Mouse (Mus musculus) myocyte (in vitro differentiated cells): ENCODE results near the gene 4930402H24Rik. TPM values are rescaled to one million over a fixed set of nuclear protein-coding genes. Genes with fewer than 3 reads are reported as not detected.
A peak's percentile ranks its signal among the peaks of the same experiment; 100 is the strongest.

ENCODE experiments used
- H3K27me3 ChIP-seq: one replicate; pipeline ENCODE4 v1.6.1; 2011; ENCODE audit not compliant: control insufficient read depth, insufficient read depth, insufficient read length
- H3K36me3 ChIP-seq: one replicate; pipeline ENCODE4 v1.6.1; 2011; ENCODE audit not compliant: control insufficient read depth, insufficient read depth
- H3K4me2 ChIP-seq: one replicate; pipeline ENCODE4 v1.6.1; 2011; ENCODE audit warnings: low read depth, control low read depth
- H3K4me3 ChIP-seq: one replicate; pipeline ENCODE4 v1.5.1; 2011; ENCODE audit warnings: mild to moderate bottlenecking, control low read depth, moderate library complexity
- H3K79me2 ChIP-seq: one replicate; pipeline ENCODE4 v1.6.1; 2011; ENCODE audit not compliant: control insufficient read depth, insufficient read depth
- H3ac ChIP-seq: one replicate; pipeline ENCODE4 v1.6.1; 2011; ENCODE audit not compliant: control insufficient read depth, insufficient read length
- CEBPB ChIP-seq: IDR thresholded peaks from 2 replicates; pipeline ENCODE4 v1.6.1; 2011; ENCODE audit warnings: mild to moderate bottlenecking, moderate library complexity; ENCODE audit not compliant: poor library complexity, insufficient read depth, severe bottlenecking
- E2F4 ChIP-seq: IDR thresholded peaks from one replicate; pipeline ENCODE4 v1.6.1; 2011; ENCODE audit warnings: mild to moderate bottlenecking, control low read depth, moderate library complexity; ENCODE audit not compliant: insufficient read depth
- MAX ChIP-seq: IDR thresholded peaks from one replicate; pipeline ENCODE4 v1.6.1; 2011; ENCODE audit warnings: low read depth, mild to moderate bottlenecking, control low read depth
- MYOD1 ChIP-seq, 3 experiments: IDR thresholded peaks; one replicate each; pipeline ENCODE4 v1.6.1; 2011; ENCODE audit warnings: control low read depth in 2 of 3, low read depth in 2 of 3, mild to moderate bottlenecking in 2 of 3, moderate library complexity in 1 of 3; ENCODE audit not compliant: insufficient read length in 2 of 3, control insufficient read depth in 1 of 3
- MYOG ChIP-seq, 3 experiments: IDR thresholded peaks; one replicate each; pipeline ENCODE4 v1.6.1; 2011; ENCODE audit warnings: control low read depth in 2 of 3, low read depth in 2 of 3, mild to moderate bottlenecking in 2 of 3; ENCODE audit not compliant: insufficient read length in 2 of 3, control insufficient read depth in 1 of 3, insufficient read depth in 1 of 3
- POLR2A ChIP-seq: IDR thresholded peaks from one replicate; pipeline ENCODE4 v1.6.1; 2011; ENCODE audit warnings: low read depth, mild to moderate bottlenecking, control low read depth, moderate library complexity; ENCODE audit not compliant: insufficient read length
- POLR2AphosphoS2 ChIP-seq: IDR thresholded peaks from one replicate; pipeline ENCODE4 v1.6.1; 2011; ENCODE audit warnings: low read depth, control low read depth; ENCODE audit not compliant: insufficient read length
- REST ChIP-seq: IDR thresholded peaks from one replicate; pipeline ENCODE4 v1.6.1; 2011; ENCODE audit warnings: mild to moderate bottlenecking, control low read depth, moderate library complexity; ENCODE audit not compliant: insufficient read depth, insufficient read length
- SRF ChIP-seq: IDR thresholded peaks from one replicate; pipeline ENCODE4 v1.6.1; 2011; ENCODE audit warnings: low read depth; ENCODE audit not compliant: control insufficient read depth, insufficient read length
- TCF12 ChIP-seq: IDR thresholded peaks from one replicate; pipeline ENCODE4 v1.6.1; 2011; ENCODE audit warnings: mild to moderate bottlenecking, control low read depth; ENCODE audit not compliant: poor library complexity, insufficient read depth, severe bottlenecking
- TCF3 ChIP-seq: IDR thresholded peaks from one replicate; pipeline ENCODE4 v1.6.1; 2011; ENCODE audit warnings: low read depth, control low read depth; ENCODE audit not compliant: insufficient read length
- USF1 ChIP-seq: IDR thresholded peaks from one replicate; pipeline ENCODE4 v1.6.1; 2011; ENCODE audit warnings: low read depth, mild to moderate bottlenecking, control low read depth, moderate library complexity
- polyA plus RNA-seq: library from polyadenylated mRNA; unstranded; fragments of >200 nt; fragmentation: generic; extraction: Trizol; gene quantifications from one replicate; pipeline ENCODE4 v1.2.1, GENCODE M21; 2012; ENCODE audit warnings: missing spikeins

The 4930402H24Rik gene
- polyA plus RNA-seq, 1 experiment = 10.4 TPM

GRCm38 (mm10) chr2:130704040-130705001, 201.9 kb downstream of the 4930402H24Rik start:
- Histone ChIP-seq H3K36me3 (no peaks in the 10 kb centered on the region), H3K4me3 (no peak overlapping the region), H3ac (no peak overlapping the region), H3K79me2 (no peaks in the 10 kb centered on the region), H3K27me3 (no peaks in the 10 kb centered on the region), H3K4me2 (no peak overlapping the region)
- TF ChIP-seq SRF (no peak), REST (no peak), MYOD1 (IDR thresholded peaks at IDR 0.05; ENCODE audit: control insufficient read depth in 1 of 3, insufficient read length in 2 of 3, low read depth in 2 of 3) (no peak), CEBPB (no peak), TCF12 (no peak), POLR2A (no peak), TCF3 (no peak), MYOG (IDR thresholded peaks at IDR 0.05; ENCODE audit: control insufficient read depth in 1 of 3, insufficient read depth in 1 of 3, insufficient read length in 2 of 3, low read depth in 2 of 3) (no peak), POLR2AphosphoS2 (no peak), USF1 (no peak), E2F4 (no peak), MAX (no peak)

GRCm38 (mm10) chr2:130697821-130698266, 208.4 kb downstream of the 4930402H24Rik start:
- TF ChIP-seq REST = no peak
- no peak for TF ChIP-seq CEBPB
- TF ChIP-seq E2F4 = no peak
- no peak for TF ChIP-seq TCF3
- no peak for TF ChIP-seq POLR2A
- no peak for TF ChIP-seq MYOD1 (IDR thresholded peaks at IDR 0.05; ENCODE audit: control insufficient read depth in 1 of 3, insufficient read length in 2 of 3, low read depth in 2 of 3)
- TF ChIP-seq SRF = no peak
- no peak for TF ChIP-seq TCF12
- no peak for TF ChIP-seq MAX
- no peak for TF ChIP-seq MYOG (IDR thresholded peaks at IDR 0.05; ENCODE audit: control insufficient read depth in 1 of 3, insufficient read depth in 1 of 3, insufficient read length in 2 of 3, low read depth in 2 of 3)
- no peak for TF ChIP-seq POLR2AphosphoS2
- TF ChIP-seq USF1 = no peak
- peak overlapping the region; percentile 28 for H3K4me3 ChIP-seq
- no peaks in the 10 kb centered on the region for H3K27me3 ChIP-seq
- peak overlapping the region; percentile 84 for H3K4me2 ChIP-seq
- no peaks in the 10 kb centered on the region for H3K36me3 ChIP-seq
- H3K79me2 ChIP-seq = no peaks in the 10 kb centered on the region
- H3ac ChIP-seq = no peak overlapping the region

- Histone ChIP-seq H3K4me2 (peak within 1 kb of the TSS; percentile 84), H3K27me3 (no peaks in the 10 kb centered on the region), H3K4me3 (peak within 1 kb of the TSS; percentile 28), H3K79me2 (no peaks in the 10 kb centered on the region), H3K36me3 (no peaks in the 10 kb centered on the region), H3ac (peak within 1 kb of the TSS; percentile 6)
- TF ChIP-seq USF1 (no peak), REST (no peak), CEBPB (no peak), POLR2AphosphoS2 (peak; percentile 15), TCF3 (no peak), TCF12 (no peak), MYOG (IDR thresholded peaks at IDR 0.05; ENCODE audit: control insufficient read depth in 1 of 3, insufficient read depth in 1 of 3, insufficient read length in 2 of 3, low read depth in 2 of 3) (peak in 1 of 3 experiments; percentile 9), POLR2A (peak; percentile 56), E2F4 (no peak)
These were observed 208.9 kb downstream of the 4930402H24Rik start, which contains the start of gene Slc4a11 for GRCm38 (mm10) chr2:130697153-130697810. Gene Slc4a11 (minus strand): TSS chr2:130697519.

DNA sequence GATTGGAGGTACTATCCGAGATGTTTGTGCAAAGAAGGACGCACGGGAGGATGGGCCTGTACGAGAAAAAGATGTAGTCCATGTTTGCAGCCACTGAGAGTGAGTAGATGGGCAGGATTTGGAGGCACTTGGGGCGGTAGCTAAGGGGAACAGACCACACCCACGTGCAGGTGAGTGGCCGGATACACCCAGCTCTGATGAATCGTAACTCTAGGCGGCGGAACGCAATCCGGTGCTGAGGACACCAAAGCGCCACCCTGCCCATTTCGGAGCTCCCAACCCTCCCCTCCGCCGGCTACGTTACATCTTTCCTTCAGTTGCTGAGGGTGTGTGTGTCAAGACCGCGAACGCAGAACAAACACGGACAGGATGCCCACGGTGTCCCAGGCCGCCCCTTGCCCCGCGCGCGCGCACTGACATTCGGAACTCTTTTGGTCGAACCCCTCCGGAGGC, 209.5 kb downstream of the 4930402H24Rik start:
- peak overlapping the region; percentile 84 for H3K4me2 ChIP-seq
- H3K4me3 ChIP-seq = peak overlapping the region; percentile 28
- no peaks in the 10 kb centered on the region for H3K27me3 ChIP-seq
- peak overlapping the region; percentile 6 for H3ac ChIP-seq
- H3K36me3 ChIP-seq = no peaks in the 10 kb centered on the region
- TF ChIP-seq POLR2A = no peak
- no peak for TF ChIP-seq MAX
- no peak for TF ChIP-seq MYOG (IDR thresholded peaks at IDR 0.05; ENCODE audit: control insufficient read depth in 1 of 3, insufficient read depth in 1 of 3, insufficient read length in 2 of 3, low read depth in 2 of 3)
- TF ChIP-seq POLR2AphosphoS2 = no peak
- TF ChIP-seq REST = no peak
- TF ChIP-seq SRF = no peak
- TF ChIP-seq TCF3 = no peak
- TF ChIP-seq E2F4 = no peak
- no peak for TF ChIP-seq TCF12
- TF ChIP-seq USF1 = no peak
- TF ChIP-seq MYOD1 (IDR thresholded peaks at IDR 0.05; ENCODE audit: control insufficient read depth in 1 of 3, insufficient read length in 2 of 3, low read depth in 2 of 3) = no peak
- TF ChIP-seq CEBPB = no peak
- no peaks in the 10 kb centered on the region for H3K79me2 ChIP-seq
